Mouse (Mus musculus) subcutaneous adipose tissue, adult 2 months (tissue): ENCODE results near the gene Gal3st2. TPM values are rescaled to one million over a fixed set of nuclear protein-coding genes. Genes with fewer than 3 reads are reported as not detected.

Source experiments
- polyA plus RNA-seq: library from polyadenylated mRNA; depleted of rRNA; stranded (reverse); fragments of >200 nt; gene quantifications from 2 replicates; pipeline ENCODE4 v1.2.3, GENCODE M21; 2012; ENCODE audit warnings: low replicate concordance; rRNA removed

Gal3st2 gene
- 0.19 TPM in 1 of 2 replicates, not detected in the other for polyA plus RNA-seq

GRCm38 (mm10) chr1:93861048-93861447, at the start of gene Gal3st2:
TSS of gene Gal3st2 (plus strand) at chr1:93861306.

GRCm38 (mm10) chr1:93824609-93825008, 36.5 kb upstream of the Gal3st2 start, which contains the start of gene D2hgdh:
TSS of gene D2hgdh (plus strand) at chr1:93824909.

DNA sequence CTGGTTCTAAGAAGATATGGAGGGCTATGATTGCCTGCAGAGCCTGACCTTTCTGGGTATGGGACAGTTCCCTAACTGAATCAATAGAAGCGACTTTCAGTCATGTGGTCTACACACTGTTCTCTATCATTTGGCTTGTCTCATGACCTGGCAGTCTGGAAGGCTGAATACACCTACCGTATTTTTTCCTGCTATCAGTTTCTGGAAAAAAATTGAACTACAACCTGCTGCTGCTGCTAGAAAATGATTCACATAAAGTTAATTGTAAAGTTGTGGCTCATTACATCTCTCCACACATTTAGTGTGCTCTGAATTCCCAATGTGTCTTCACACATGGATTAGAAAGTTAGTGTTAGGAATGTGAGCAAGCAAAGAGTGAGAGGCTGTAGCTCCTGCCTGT, 56.9 kb downstream of the Gal3st2 start, which contains the start of gene Gal3st2b:
Gal3st2b (plus strand) TSS at position 301 of the 400 bp plus-strand sequence.

Other genes starting within 250 kb of the Gal3st2 start
- gene Stk25, start 202.6 kb upstream of the Gal3st2 start, polyA plus RNA-seq, result 170 and 200 TPM in 2 replicates
- 49.6 and 128 TPM in 2 replicates for gene Bok, start 175.6 kb upstream of the Gal3st2 start, polyA plus RNA-seq
- 55.7 and 75.7 TPM in 2 replicates for gene Atg4b, start 109.8 kb upstream of the Gal3st2 start, polyA plus RNA-seq
- gene Thap4, start 106.4 kb upstream of the Gal3st2 start, polyA plus RNA-seq, result 39.6 and 56.2 TPM in 2 replicates
- gene Dtymk, start 59.4 kb upstream of the Gal3st2 start, polyA plus RNA-seq, result 43.4 and 75.9 TPM in 2 replicates
- gene Ing5, start 57.3 kb upstream of the Gal3st2 start, polyA plus RNA-seq, result 5.5 and 10.1 TPM in 2 replicates
- gene D2hgdh, start 36.4 kb upstream of the Gal3st2 start, polyA plus RNA-seq, result 31.0 and 33.1 TPM in 2 replicates
- gene Gal3st2b, start 57.0 kb downstream of the Gal3st2 start, polyA plus RNA-seq, result 0.21 TPM in 1 of 2 replicates, not detected in the other
- 0.01 TPM in 1 of 2 replicates, not detected in the other for gene Gal3st2c, start 129.2 kb downstream of the Gal3st2 start, polyA plus RNA-seq
- gene Neu4, start 159.1 kb downstream of the Gal3st2 start, polyA plus RNA-seq, result not detected in 2 replicates
- gene Pdcd1, start 191.2 kb downstream of the Gal3st2 start, polyA plus RNA-seq, result 0.11 and 0.19 TPM in 2 replicates